Mouse (Mus musculus) forebrain, postnatal 0 days (tissue): ENCODE measurements around the gene Fhl4. TPM values are rescaled to one million over a fixed set of nuclear protein-coding genes. Genes with fewer than 3 reads are reported as not detected.

Source experiments
- ATAC-seq: fragments of 200-750 bp; cut with Nextera tagmentation; 2 replicates; pipeline ENCODE4 v1.8.0; 2017; ENCODE audit warnings: mild to moderate bottlenecking, moderate library complexity
- DNase-seq: peaks from one replicate; pipeline ENCODE4 v3.0.0-alpha.2; 2015
- H3K27ac ChIP-seq: fragments of 300-500 bp; sonication (generic); 2 replicates; pipeline ENCODE4 v1.5.1; 2014; ENCODE audit warnings: low read depth, mild to moderate bottlenecking, antibody characterized with exemption, low read length, moderate library complexity, mixed read lengths
- H3K27me3 ChIP-seq: fragments of 300-500 bp; sonication (generic); 2 replicates; pipeline ENCODE4 v1.6.1; 2014; ENCODE audit warnings: mild to moderate bottlenecking, low read length, mixed read lengths; ENCODE audit not compliant: insufficient read depth
- H3K36me3 ChIP-seq: fragments of 300-500 bp; sonication (generic); 2 replicates; pipeline ENCODE4 v1.6.1; 2014; ENCODE audit warnings: mild to moderate bottlenecking, moderate library complexity; ENCODE audit not compliant: insufficient read depth
- H3K4me1 ChIP-seq: fragments of 300-500 bp; sonication (generic); 2 replicates; pipeline ENCODE4 v1.6.1; 2014; ENCODE audit warnings: antibody characterized with exemption; ENCODE audit not compliant: insufficient read depth
- H3K4me2 ChIP-seq: fragments of 300-500 bp; sonication (generic); 2 replicates; pipeline ENCODE4 v1.6.1; 2014; ENCODE audit warnings: low read depth, mild to moderate bottlenecking, moderate library complexity
- H3K4me3 ChIP-seq: fragments of 300-500 bp; sonication (generic); 2 replicates; pipeline ENCODE4 v1.5.1; 2014; ENCODE audit warnings: low read depth, low read length, mixed read lengths
- H3K9ac ChIP-seq: fragments of 300-500 bp; sonication (generic); 2 replicates; pipeline ENCODE4 v1.6.1; 2014; ENCODE audit warnings: mild to moderate bottlenecking
- H3K9me3 ChIP-seq: fragments of 300-500 bp; sonication (generic); 2 replicates; pipeline ENCODE4 v1.6.1; 2016; ENCODE audit warnings: low read length
- CTCF ChIP-seq: sonication (generic); IDR thresholded peaks from 2 replicates; pipeline ENCODE4 v1.5.1; 2016; ENCODE audit warnings: antibody characterized with exemption, control low read depth, low read depth
- WGBS: fragments of 180-500 bp; shearing (Covaris S2); extraction: QIAGEN DNeasy Blood & Tissue Kit; methylation state at CpG from one replicate; pipeline ENCODE4 v1.1.7; 2014; 5-methylcytosine and 5-hydroxymethylcytosine counted together
- polyA plus RNA-seq: library from polyadenylated mRNA; unstranded; fragments of >200 nt; fragmentation: Nextera tagmentation; extraction: Ambion mirVana; gene quantifications from 2 replicates; pipeline ENCODE4 v1.2.1, GENCODE M21; 2015
- total RNA-seq: library from RNA; depleted of rRNA; stranded (reverse); fragments of >200 nt; gene quantifications from 2 replicates; pipeline ENCODE4 v1.2.3, GENCODE M21; 2014

Fhl4 gene
- total and polyA plus RNA-seq, 2 experiments from 2014 or later = 2.3 to 3.0 TPM

DNA sequence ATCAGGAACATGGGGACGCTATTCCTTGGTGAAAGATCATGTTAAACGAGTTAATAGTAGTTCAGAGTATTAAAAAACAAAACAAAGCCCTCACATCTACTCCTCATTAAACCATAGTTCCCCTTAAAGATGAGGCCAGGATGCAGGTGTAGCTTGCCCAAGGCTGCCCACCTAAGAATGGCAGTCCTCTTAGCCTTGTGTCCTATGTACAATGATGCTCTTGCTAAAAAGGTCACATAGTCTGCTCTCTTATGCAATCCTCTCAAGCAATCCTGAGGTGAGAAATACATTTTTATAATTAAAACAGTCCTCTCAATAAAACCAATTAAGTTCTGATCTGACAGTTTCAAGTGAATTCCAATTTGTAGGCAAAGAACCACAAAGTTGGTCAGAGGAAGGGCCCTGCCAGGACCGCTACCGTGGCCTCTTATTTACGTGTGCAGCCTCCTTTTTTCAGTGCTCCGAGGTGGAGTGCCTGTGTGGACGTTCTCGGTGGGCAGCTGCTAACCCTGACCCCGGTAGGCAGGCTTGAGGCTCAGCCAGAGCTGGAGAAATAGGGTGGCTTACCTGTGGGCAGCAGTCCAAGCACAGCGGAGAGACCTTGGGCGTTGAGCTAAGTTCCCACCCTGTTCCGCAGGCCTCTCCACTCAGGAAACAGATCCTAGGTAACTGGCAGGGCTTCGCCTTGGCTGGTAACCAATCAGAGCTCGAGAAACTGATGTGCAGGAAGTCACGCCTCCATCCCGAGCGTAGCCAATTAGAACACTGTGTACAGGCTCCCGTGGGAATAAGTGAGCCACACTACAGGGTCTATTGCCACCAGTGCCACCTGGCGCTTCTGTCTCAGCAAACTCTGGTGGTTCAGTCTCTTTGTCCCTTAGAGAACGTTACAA, 25.3 kb upstream of the Fhl4 start, which contains the start of gene Mterf2:
Gene Mterf2, minus strand, starts transcription at position 633 of the 893 bp plus-strand sequence.
- Histone ChIP-seq H3K4me2 (peak within 1 kb of the TSS; percentile 57), H3K9ac (peak within 1 kb of the TSS; percentile 57), H3K27ac (peak within 1 kb of the TSS; percentile 11; the same call in 1 of the 2 replicates), H3K36me3 (0 out of 2 replicates have a peak, but pooled peaks cover 3% of the 10 kb centered on the region), H3K27me3 (no peaks in the 10 kb centered on the region), H3K9me3 (no peaks in the 10 kb centered on the region), H3K4me1 (no peaks in the 10 kb centered on the region; the same call in 1 of the 2 replicates), H3K4me3 (peak within 1 kb of the TSS; percentile 59)
- 8% methylated on average over 20 of the region's 20 CpGs for WGBS
- peak; percentile 97 for DNase-seq
- peak; percentile 100 for ATAC-seq
- TF ChIP-seq CTCF = peak; percentile 60

- no peak for TF ChIP-seq CTCF
- no peak for DNase-seq
- Histone ChIP-seq H3K9me3 (no peaks in the 10 kb centered on the region), H3K9ac (no peak overlapping the region), H3K36me3 (peaks cover 17% of the 10 kb centered on the region), H3K4me3 (no peak overlapping the region), H3K27me3 (no peaks in the 10 kb centered on the region), H3K27ac (no peak overlapping the region), H3K4me1 (no peaks in the 10 kb centered on the region; the same call in 1 of the 2 replicates), H3K4me2 (no peak overlapping the region)
- no peak for ATAC-seq
- WGBS = 86% methylated on average over 13 of the region's 13 CpGs
Measured at GRCm38 (mm10) chr10:85125184-85125583, 22.9 kb upstream of the Fhl4 start.

- WGBS = 94% methylated on average over 4 of the region's 4 CpGs
- Histone ChIP-seq H3K4me2 (no peak overlapping the region), H3K36me3 (no peaks in the 10 kb centered on the region), H3K27ac (no peak overlapping the region), H3K9ac (no peak overlapping the region), H3K4me1 (no peaks in the 10 kb centered on the region), H3K4me3 (no peak overlapping the region), H3K9me3 (no peaks in the 10 kb centered on the region), H3K27me3 (no peaks in the 10 kb centered on the region)
- no peak for TF ChIP-seq CTCF
- DNase-seq (no peak), ATAC-seq (no peak)
Measured at GRCm38 (mm10) chr10:85114409-85114808, 12.1 kb upstream of the Fhl4 start.

DNA sequence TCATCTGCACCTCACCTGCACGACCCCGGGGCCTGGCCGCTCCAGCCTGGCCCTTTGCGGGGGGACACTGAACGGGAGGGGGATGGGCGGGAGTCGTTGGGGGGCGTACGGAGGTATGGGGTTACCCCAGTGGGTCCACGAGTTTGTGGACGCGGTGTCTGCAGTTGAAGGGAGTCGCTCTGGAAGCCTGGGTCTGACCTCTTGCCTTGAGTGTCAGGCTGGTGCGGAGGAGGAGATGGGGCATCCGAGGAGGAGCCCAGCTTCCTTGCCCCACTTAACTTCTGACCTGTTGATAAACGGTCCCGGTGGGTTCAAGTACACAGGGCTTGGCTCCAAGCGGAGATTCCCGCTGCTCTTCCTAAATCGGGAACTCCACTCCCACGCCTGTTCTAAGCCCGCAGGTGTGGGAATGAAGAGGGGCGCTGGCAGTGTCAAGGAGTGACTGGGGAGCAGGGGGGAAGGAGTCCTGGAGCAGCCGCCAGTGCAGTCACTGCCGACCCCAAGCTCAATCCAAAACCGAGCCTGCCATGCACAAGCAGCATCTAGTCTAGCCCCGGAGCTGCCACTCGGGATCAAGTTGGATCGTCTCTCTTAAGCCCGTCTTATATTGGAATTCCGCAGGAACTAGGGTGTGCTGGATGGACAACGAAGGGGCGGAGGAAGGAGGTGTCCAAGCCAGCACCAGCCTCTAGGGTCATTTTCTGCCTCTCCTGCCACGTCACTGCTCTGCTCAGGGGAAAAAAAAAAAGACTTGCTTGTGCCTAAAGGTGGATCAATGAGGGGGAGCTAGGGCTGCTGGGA, 990 bp upstream of the Fhl4 start:
- Histone ChIP-seq H3K36me3 (no peaks in the 10 kb centered on the region), H3K4me3 (peak overlapping the region; percentile 88), H3K4me2 (peak overlapping the region; percentile 96), H3K4me1 (peaks cover 7% of the 10 kb centered on the region), H3K9me3 (no peaks in the 10 kb centered on the region), H3K27ac (peak overlapping the region; percentile 77), H3K9ac (peak overlapping the region; percentile 94), H3K27me3 (no peaks in the 10 kb centered on the region)
- DNase-seq (peak; percentile 30), ATAC-seq (peak; percentile 7)
- under 1% methylated on average over 34 of the region's 34 CpGs for WGBS
- TF ChIP-seq CTCF = peak; percentile 4; the same call in 1 of the 2 replicates

DNA sequence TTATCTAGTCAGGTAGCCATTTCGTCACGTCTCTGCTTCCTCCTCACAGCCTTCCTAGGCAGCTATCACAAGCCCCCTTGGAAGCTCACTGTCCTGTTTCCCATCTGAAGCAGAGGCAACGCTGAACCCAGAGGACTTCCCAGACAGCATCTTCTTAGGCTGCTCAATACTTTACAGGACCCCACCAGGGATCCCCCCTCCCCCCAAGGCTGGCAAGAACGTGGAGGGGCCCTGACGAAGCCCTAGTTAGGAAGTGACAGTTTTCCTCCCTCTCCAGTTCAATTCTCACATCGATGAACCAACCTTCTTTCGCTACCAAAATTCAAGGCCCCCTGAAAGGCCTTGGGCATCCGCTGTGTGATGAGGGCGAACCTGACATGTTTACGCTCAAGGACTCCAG, 454 bp downstream of the Fhl4 start:
- H3K36me3 ChIP-seq = no peaks in the 10 kb centered on the region
- H3K4me2 ChIP-seq = peak overlapping the region; percentile 96
- H3K4me3 ChIP-seq = peak overlapping the region; percentile 88
- peaks cover 7% of the 10 kb centered on the region for H3K4me1 ChIP-seq
- peak overlapping the region; percentile 91 for H3K27ac ChIP-seq
- peak overlapping the region; percentile 94 for H3K9ac ChIP-seq
- peak; percentile 30 for ATAC-seq
- DNase-seq = no peak
- H3K27me3 ChIP-seq = no peaks in the 10 kb centered on the region
- WGBS = under 1% methylated on average over 10 of the region's 10 CpGs
- no peaks in the 10 kb centered on the region for H3K9me3 ChIP-seq
- no peak for TF ChIP-seq CTCF

GRCm38 (mm10) chr10:85071605-85072152, 30.6 kb downstream of the Fhl4 start:
- Histone ChIP-seq H3K36me3 (no peaks in the 10 kb centered on the region), H3K27ac (no peak overlapping the region), H3K4me3 (no peak overlapping the region), H3K4me1 (no peaks in the 10 kb centered on the region), H3K4me2 (no peak overlapping the region), H3K9ac (no peak overlapping the region), H3K9me3 (no peaks in the 10 kb centered on the region), H3K27me3 (no peaks in the 10 kb centered on the region)
- 58% methylated on average over 4 of the region's 4 CpGs for WGBS
- no peak for TF ChIP-seq CTCF
- DNase-seq = no peak
- no peak for ATAC-seq
